Mouse (Mus musculus): ENCODE data around the gene Fndc3b. TPM values are rescaled to one million over a fixed set of nuclear protein-coding genes. Genes with fewer than 3 reads are reported as not detected.

The Fndc3b gene
- polyA plus RNA-seq (2015; fragmentation: Nextera tagmentation; extraction: Ambion mirVana), result 8.2 and 9.9 TPM in 2 replicates

DNA sequence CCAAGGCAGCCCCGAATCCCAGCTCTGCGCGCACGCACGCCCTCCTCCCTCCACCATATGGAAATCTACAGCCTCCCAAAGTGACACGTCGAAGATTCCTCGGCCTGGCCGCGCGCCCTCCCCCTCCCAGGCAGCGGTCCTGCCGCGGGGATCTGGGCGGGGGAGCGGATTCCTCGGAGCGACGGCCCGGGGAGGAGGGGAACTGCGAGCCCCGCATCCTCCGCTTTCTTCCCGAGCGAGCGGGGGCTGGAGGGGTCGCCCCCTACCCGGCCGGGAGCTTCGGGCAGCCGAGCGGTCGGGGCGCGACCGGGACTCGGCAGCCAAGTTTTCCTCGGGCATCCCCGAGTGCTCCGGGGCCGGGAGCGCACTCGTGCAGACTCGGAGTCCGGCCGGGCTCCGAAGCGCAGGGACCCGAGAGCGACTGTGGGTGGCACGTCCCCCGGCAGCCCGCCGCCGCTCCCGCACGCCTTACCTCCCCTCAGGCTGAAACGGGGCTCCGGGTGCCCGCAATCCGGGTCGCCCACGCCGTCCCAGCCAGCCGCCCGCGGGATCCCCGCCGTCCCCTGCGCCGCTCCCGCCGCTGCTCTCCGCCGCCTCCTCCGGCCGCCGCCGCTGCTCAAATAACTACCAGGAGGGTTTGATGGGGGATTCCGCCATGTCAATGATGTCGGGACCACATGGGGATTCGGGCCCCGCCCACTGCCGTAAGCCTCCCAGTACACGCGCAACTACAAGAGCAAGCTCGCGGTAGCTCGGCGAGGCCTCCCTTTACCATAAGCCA, at the start of gene Fndc3b:
Gene Fndc3b (minus strand): TSS at position 660 of the 781 bp plus-strand sequence.
- peak; percentile 95 for ATAC-seq (ENCODE audit: low FRiP score)

DNA sequence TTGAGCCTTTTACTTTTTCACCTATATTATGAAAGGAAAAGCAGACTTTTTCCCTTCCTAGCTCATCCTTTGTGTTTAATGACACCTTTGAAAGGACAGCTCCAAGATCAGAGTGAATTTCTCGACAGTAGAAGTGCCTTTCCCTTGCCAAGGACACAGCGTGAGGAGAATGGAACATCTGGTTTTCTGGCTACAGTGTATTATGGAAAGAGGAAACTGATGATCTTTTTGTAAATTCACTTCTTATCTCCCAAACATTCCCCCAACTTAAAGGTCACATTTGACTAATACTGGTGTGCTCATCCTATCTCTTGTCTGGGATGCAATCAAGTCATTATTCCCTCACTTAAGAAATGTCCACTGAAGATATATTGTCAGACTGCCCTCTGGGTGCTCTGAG, 49.2 kb upstream of the Fndc3b start:
- Histone ChIP-seq H3K4me3 (replicated peaks) (no peak overlapping the region), H3K36me3 (no peaks in the 10 kb centered on the region), H3K4me1 (no peaks in the 10 kb centered on the region), H3K9ac (replicated peaks) (no peak overlapping the region), H3K27ac (replicated peaks) (no peak overlapping the region), H3K9me3 (replicated peaks) (no peaks in the 10 kb centered on the region), H3K27me3 (replicated peaks) (no peaks in the 10 kb centered on the region), H3K4me2 (no peak overlapping the region)
- 65% methylated on average over 2 of the region's 2 CpGs for WGBS
- no peak for ATAC-seq (ENCODE audit: low FRiP score)

More for the DNA sequence above, at the start of gene Fndc3b:
- H3K4me2 ChIP-seq, result peak within 1 kb of the TSS; percentile 75
- under 1% methylated on average over 77 of the region's 90 CpGs for WGBS
- peak within 1 kb of the TSS; percentile 82 for H3K9ac ChIP-seq (replicated peaks)
- H3K4me1 ChIP-seq, result peaks cover 24% of the 10 kb centered on the region
- peak within 1 kb of the TSS; percentile 94 for H3K27ac ChIP-seq (replicated peaks)
- H3K4me3 ChIP-seq (replicated peaks), result peak within 1 kb of the TSS; percentile 91
- peaks cover 5% of the 10 kb centered on the region; the same call in 1 of the 2 replicates for H3K27me3 ChIP-seq (replicated peaks)
- H3K9me3 ChIP-seq (replicated peaks), result no peaks in the 10 kb centered on the region
- H3K36me3 ChIP-seq, result no peaks in the 10 kb centered on the region

GRCm38 (mm10) chr3:27758976-27759375, 47.9 kb upstream of the Fndc3b start:
- ATAC-seq (ENCODE audit: low FRiP score), result no peak
- no peaks in the 10 kb centered on the region for H3K27me3 ChIP-seq (replicated peaks)
- no peaks in the 10 kb centered on the region for H3K36me3 ChIP-seq
- H3K9me3 ChIP-seq (replicated peaks), result no peaks in the 10 kb centered on the region
- no peak overlapping the region for H3K4me3 ChIP-seq (replicated peaks)
- WGBS, result 58% methylated on average over 6 of the region's 6 CpGs
- H3K9ac ChIP-seq (replicated peaks), result no peak overlapping the region
- no peak overlapping the region for H3K4me2 ChIP-seq
- no peak overlapping the region for H3K27ac ChIP-seq (replicated peaks)
- H3K4me1 ChIP-seq, result no peaks in the 10 kb centered on the region

DNA sequence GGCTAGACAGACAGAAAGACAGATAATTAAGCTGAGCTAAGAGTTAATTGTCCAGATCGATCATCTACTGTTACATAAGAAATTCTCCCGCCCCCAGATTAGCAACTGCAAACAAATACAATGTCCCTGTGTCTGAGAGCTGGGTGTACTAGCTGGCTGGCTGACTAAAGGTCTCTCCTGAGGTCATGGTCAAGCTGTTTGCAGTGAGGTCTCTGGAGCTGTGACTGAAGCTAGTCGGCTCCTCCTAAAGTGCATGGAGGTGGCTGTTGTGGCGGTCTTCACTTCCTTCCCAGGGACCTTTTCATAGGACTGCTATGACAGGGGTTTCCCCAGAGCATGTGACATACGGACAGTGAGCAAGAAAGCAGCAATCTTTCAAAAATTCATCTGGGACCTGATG, 40.5 kb upstream of the Fndc3b start:
- H3K4me1 ChIP-seq, result no peaks in the 10 kb centered on the region
- 81% methylated on average over 5 of the region's 5 CpGs for WGBS

DNA sequence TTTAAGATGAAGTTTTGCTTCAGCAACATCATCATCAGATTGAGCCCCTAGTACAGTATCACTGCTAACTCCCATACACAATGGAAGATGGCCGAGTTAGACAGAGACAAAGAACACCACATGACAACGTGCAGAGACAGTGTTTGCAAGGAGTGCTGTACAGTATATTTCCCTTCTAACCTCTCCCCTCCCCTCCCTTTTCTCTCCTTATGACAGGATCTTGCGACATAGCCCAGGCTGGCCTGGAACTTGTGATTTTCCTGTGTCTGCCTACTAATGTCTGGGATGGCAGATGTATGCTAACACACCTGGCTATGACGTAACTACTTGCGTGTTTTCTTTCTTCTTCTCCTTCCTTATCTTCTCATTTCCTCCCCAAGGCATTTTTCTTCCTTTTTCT, 40.0 kb upstream of the Fndc3b start:
- no peak for ATAC-seq (ENCODE audit: low FRiP score)
- H3K4me2 ChIP-seq, result no peak overlapping the region
- H3K4me3 ChIP-seq (replicated peaks), result no peak overlapping the region
- H3K9ac ChIP-seq (replicated peaks), result no peak overlapping the region
- 90% methylated on average over 5 of the region's 5 CpGs for WGBS
- no peak overlapping the region for H3K27ac ChIP-seq (replicated peaks)
- no peaks in the 10 kb centered on the region for H3K27me3 ChIP-seq (replicated peaks)
- no peaks in the 10 kb centered on the region for H3K36me3 ChIP-seq
- no peaks in the 10 kb centered on the region for H3K4me1 ChIP-seq
- H3K9me3 ChIP-seq (replicated peaks), result no peaks in the 10 kb centered on the region

More for the DNA sequence above, 40.5 kb upstream of the Fndc3b start:
- Histone ChIP-seq H3K36me3 (no peaks in the 10 kb centered on the region), H3K27me3 (replicated peaks) (no peaks in the 10 kb centered on the region), H3K9me3 (replicated peaks) (no peaks in the 10 kb centered on the region), H3K27ac (replicated peaks) (no peak overlapping the region), H3K4me3 (replicated peaks) (no peak overlapping the region), H3K9ac (replicated peaks) (no peak overlapping the region), H3K4me2 (no peak overlapping the region)
- no peak for ATAC-seq (ENCODE audit: low FRiP score)

GRCm38 (mm10) chr3:27745651-27746050, 34.5 kb upstream of the Fndc3b start:
- Histone ChIP-seq H3K9me3 (replicated peaks) (no peaks in the 10 kb centered on the region), H3K27me3 (replicated peaks) (no peaks in the 10 kb centered on the region), H3K4me3 (replicated peaks) (no peak overlapping the region), H3K27ac (replicated peaks) (no peak overlapping the region), H3K36me3 (no peaks in the 10 kb centered on the region), H3K4me2 (no peak overlapping the region), H3K9ac (replicated peaks) (no peak overlapping the region), H3K4me1 (no peaks in the 10 kb centered on the region)
- 97% methylated on average over 9 of the region's 9 CpGs for WGBS
- no peak for ATAC-seq (ENCODE audit: low FRiP score)

DNA sequence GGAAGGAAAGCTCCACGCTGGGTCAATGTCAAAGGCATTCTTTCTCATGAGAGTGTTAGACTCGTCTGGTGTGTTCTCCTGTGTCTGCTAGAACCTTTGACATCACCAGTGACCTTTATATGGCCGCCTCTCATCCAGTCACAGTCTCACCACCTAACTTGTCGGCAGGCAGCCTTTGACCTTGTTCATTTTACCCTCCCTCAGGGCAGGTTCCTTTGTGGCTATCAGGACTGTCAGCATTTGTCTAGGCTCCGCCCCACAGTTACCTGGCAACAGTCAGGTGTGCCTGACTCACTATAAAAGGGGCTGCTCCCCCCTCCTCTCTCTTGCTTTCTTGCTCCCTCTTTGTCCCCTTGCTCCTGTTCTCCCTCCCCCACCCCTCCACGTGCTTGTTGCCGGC, 33.6 kb upstream of the Fndc3b start:
- WGBS, result 62% methylated on average over 7 of the region's 7 CpGs
- H3K27me3 ChIP-seq (replicated peaks), result no peaks in the 10 kb centered on the region
- no peak overlapping the region for H3K9ac ChIP-seq (replicated peaks)
- no peak overlapping the region for H3K4me3 ChIP-seq (replicated peaks)
- H3K36me3 ChIP-seq, result no peaks in the 10 kb centered on the region
- no peak for ATAC-seq (ENCODE audit: low FRiP score)
- H3K4me1 ChIP-seq, result no peaks in the 10 kb centered on the region
- H3K4me2 ChIP-seq, result no peak overlapping the region
- H3K27ac ChIP-seq (replicated peaks), result no peak overlapping the region
- H3K9me3 ChIP-seq (replicated peaks), result no peaks in the 10 kb centered on the region

DNA sequence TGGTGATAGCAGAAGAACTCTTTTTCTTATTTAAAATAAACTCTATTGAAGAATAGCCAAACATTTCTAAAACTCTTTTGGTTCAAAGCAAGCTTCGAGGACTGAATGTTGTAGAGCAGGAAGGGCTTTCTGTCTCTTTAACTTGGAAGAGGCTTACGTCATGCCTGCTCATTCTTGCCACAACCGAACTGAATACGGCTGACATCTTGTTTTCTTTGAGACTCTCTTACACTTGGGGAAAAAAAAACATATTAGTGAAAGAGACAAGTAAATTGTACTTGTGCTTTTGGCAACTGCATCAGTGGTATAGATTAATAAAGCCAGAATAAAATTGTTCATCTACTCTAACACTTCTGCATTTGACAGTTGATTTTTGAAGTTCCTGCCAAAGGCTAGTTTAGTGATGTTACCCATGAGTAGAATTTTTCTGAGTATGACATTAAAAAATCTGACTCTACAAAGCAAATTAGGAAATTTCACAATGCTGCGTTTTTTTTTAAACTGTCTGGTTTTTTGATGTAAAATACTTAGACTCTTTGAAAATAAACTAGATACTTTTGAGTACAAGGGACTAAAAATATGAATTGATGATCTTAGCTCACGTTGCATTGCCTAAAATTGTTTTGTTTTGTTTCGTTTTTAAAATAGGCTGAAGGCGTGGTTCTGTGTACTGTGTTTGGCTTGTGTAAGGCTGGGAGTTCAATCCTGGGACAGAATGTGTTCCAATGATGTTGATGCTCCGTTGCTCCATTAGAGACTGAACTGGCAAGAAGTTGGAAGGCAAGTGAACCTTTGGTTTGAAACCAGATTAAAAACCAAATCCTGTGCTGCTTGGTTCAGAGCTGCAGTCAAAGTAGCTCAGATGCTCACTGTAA, 32.4 kb upstream of the Fndc3b start:
- H3K4me3 ChIP-seq (replicated peaks), result no peak overlapping the region
- no peaks in the 10 kb centered on the region for H3K4me1 ChIP-seq
- H3K9me3 ChIP-seq (replicated peaks), result no peaks in the 10 kb centered on the region
- H3K27me3 ChIP-seq (replicated peaks), result no peaks in the 10 kb centered on the region
- H3K36me3 ChIP-seq, result no peaks in the 10 kb centered on the region
- H3K9ac ChIP-seq (replicated peaks), result no peak overlapping the region
- H3K4me2 ChIP-seq, result no peak overlapping the region
- WGBS, result 87% methylated on average over 9 of the region's 9 CpGs
- no peak for ATAC-seq (ENCODE audit: low FRiP score)
- no peak overlapping the region for H3K27ac ChIP-seq (replicated peaks)

- Histone ChIP-seq H3K4me2 (no peak overlapping the region), H3K27me3 (replicated peaks) (no peaks in the 10 kb centered on the region), H3K36me3 (no peaks in the 10 kb centered on the region), H3K9me3 (replicated peaks) (no peaks in the 10 kb centered on the region), H3K27ac (replicated peaks) (no peak overlapping the region), H3K4me3 (replicated peaks) (no peak overlapping the region), H3K4me1 (no peaks in the 10 kb centered on the region), H3K9ac (replicated peaks) (no peak overlapping the region)
- ATAC-seq (ENCODE audit: low FRiP score), result no peak
- WGBS, result 76% methylated on average over 2 of the region's 2 CpGs
These were observed 31.0 kb upstream of the Fndc3b start for GRCm38 (mm10) chr3:27742124-27742523.

DNA sequence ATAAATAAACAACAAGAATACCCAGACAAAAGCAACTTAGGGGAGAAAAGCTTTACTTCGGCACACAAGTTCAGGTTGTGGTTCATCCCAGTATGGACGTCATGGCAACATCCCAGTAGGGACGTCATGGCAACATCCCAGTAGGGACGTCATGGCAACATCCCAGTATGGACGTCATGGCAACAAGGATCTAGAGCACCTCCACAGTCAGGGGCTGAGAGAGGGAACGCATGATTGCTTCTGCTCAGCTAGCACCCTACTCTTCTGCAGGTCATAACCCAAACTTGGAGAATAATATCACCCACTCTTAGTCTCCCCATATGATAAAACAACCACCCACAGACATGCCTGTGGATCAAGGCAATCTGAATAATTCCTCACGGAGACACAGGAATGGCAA, 29.0 kb upstream of the Fndc3b start:
- WGBS, result 52% methylated on average over 7 of the region's 7 CpGs
- no peak overlapping the region for H3K27ac ChIP-seq (replicated peaks)
- no peaks in the 10 kb centered on the region for H3K9me3 ChIP-seq (replicated peaks)
- peaks cover 3% of the 10 kb centered on the region; the same call in 1 of the 2 replicates for H3K4me1 ChIP-seq
- H3K4me3 ChIP-seq (replicated peaks), result no peak overlapping the region
- no peak overlapping the region for H3K9ac ChIP-seq (replicated peaks)
- H3K27me3 ChIP-seq (replicated peaks), result no peaks in the 10 kb centered on the region
- no peaks in the 10 kb centered on the region for H3K36me3 ChIP-seq
- no peak for ATAC-seq (ENCODE audit: low FRiP score)
- no peak overlapping the region for H3K4me2 ChIP-seq

- Histone ChIP-seq H3K9me3 (replicated peaks) (no peaks in the 10 kb centered on the region), H3K4me2 (no peak overlapping the region; the same call in 1 of the 2 replicates), H3K4me3 (replicated peaks) (no peak overlapping the region), H3K27ac (replicated peaks) (no peak overlapping the region), H3K4me1 (peaks cover 3% of the 10 kb centered on the region; the same call in 1 of the 2 replicates), H3K27me3 (replicated peaks) (no peaks in the 10 kb centered on the region), H3K36me3 (no peaks in the 10 kb centered on the region), H3K9ac (replicated peaks) (no peak overlapping the region)
- 19% methylated on average over 9 of the region's 9 CpGs for WGBS
- 0 out of 2 replicates have a peak, but pooled peaks have one; percentile 21 for ATAC-seq (ENCODE audit: low FRiP score)
These were observed 25.1 kb upstream of the Fndc3b start for GRCm38 (mm10) chr3:27736180-27736579.
